Mouse (Mus musculus): ENCODE results near the gene Fig4. TPM values are rescaled to one million over a fixed set of nuclear protein-coding genes. Genes with fewer than 3 reads are reported as not detected.

Fig4 gene
- polyA plus RNA-seq, 1 experiment from 2014 or later: 15.3 TPM

DNA sequence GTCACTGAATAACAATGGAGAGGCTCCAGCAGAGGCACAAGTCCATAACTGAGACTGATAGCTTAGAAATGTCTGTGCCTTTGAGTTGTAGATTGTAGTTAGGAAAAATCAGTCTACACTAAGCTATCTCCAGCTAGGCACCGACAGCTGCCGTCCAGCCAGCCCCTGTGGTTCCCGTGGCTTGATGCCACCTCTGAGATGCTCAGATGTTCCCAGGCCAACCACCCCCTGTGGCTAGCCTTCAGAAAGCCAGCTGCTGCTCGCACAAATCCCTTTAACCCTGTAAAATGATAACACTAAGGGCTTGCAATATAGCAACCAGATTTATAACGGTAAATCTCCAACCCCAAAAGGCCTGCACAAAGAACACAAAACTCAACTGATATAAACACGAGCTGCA lies 22.9 kb downstream of the Fig4 start:
- H3K4me3 ChIP-seq (ENCODE audit: low read length): no peak overlapping the region
- no peak for ATAC-seq (ENCODE audit: low FRiP score, low TSS enrichment)
- 76% methylated on average over 6 of the region's 6 CpGs for WGBS
- no peaks in the 10 kb centered on the region for H3K36me3 ChIP-seq (ENCODE audit: control insufficient read depth, insufficient read depth, low read length)
- no peaks in the 10 kb centered on the region for H3K27me3 ChIP-seq (ENCODE audit: control insufficient read depth, insufficient read depth, low read length)
- H3K9ac ChIP-seq (ENCODE audit: low read depth, low read length): no peak overlapping the region
- H3K4me2 ChIP-seq (replicated peaks; ENCODE audit: low read depth, low read length): no peak overlapping the region
- H3K27ac ChIP-seq (ENCODE audit: low read depth, low read length): no peak overlapping the region
- no peaks in the 10 kb centered on the region for H3K9me3 ChIP-seq (ENCODE audit: control insufficient read depth, low read length)
- H3K4me1 ChIP-seq (ENCODE audit: control insufficient read depth, insufficient read depth, low read length): no peaks in the 10 kb centered on the region

DNA sequence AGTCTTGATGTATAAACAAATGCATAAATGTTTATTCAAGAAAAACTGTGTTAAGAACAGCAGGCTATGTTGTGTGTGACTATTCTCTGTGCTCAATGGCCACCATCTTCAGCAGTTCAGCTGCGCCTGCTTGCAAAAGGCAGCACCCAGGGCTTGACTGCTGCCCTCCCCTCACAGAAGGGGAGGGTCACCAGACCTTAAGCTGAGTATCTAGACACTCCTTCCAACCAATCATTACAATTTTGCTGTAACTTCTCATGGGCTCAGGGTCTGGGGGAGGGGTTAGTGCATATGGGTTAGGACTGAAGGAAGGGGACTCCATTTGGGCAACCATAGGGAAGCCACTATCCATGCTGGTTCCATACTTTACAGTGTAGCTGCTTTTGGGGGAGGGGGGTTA lies 24.3 kb downstream of the Fig4 start:
- no peak for ATAC-seq (ENCODE audit: low FRiP score, low TSS enrichment)
- Histone ChIP-seq H3K4me3 (ENCODE audit: low read length) (no peak overlapping the region), H3K4me2 (replicated peaks; ENCODE audit: low read depth, low read length) (no peak overlapping the region), H3K27ac (ENCODE audit: low read depth, low read length) (no peak overlapping the region), H3K9me3 (ENCODE audit: control insufficient read depth, low read length) (no peaks in the 10 kb centered on the region), H3K4me1 (ENCODE audit: control insufficient read depth, insufficient read depth, low read length) (no peaks in the 10 kb centered on the region), H3K9ac (ENCODE audit: low read depth, low read length) (no peak overlapping the region), H3K27me3 (ENCODE audit: control insufficient read depth, insufficient read depth, low read length) (no peaks in the 10 kb centered on the region), H3K36me3 (ENCODE audit: control insufficient read depth, insufficient read depth, low read length) (no peaks in the 10 kb centered on the region)
- 100% methylated on average over 1 of the region's 1 CpGs for WGBS

DNA sequence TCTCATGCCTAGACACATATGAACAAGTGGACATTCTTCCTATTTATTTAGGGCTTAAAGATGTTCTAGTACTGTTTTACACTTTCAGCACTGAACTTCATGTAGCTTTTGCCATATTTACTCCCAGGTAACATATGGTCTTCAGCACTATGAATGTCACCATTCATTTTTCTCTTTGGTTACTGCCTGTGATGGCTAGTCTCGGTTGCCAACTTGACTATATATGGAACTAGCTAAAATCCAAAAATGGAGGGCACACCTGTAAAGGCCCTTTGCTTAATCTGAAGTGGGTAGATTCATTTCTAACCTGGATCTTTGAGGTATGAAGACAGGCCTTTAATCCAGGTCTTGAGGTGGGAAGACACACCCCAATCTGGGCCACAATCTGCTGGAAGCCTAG lies 28.2 kb downstream of the Fig4 start:
- Histone ChIP-seq H3K4me1 (ENCODE audit: control insufficient read depth, insufficient read depth, low read length) (no peaks in the 10 kb centered on the region), H3K27me3 (ENCODE audit: control insufficient read depth, insufficient read depth, low read length) (no peaks in the 10 kb centered on the region), H3K9me3 (ENCODE audit: control insufficient read depth, low read length) (no peaks in the 10 kb centered on the region), H3K9ac (ENCODE audit: low read depth, low read length) (no peak overlapping the region), H3K27ac (ENCODE audit: low read depth, low read length) (no peak overlapping the region), H3K4me2 (replicated peaks; ENCODE audit: low read depth, low read length) (no peak overlapping the region), H3K4me3 (ENCODE audit: low read length) (no peak overlapping the region), H3K36me3 (ENCODE audit: control insufficient read depth, insufficient read depth, low read length) (no peaks in the 10 kb centered on the region)
- no peak for ATAC-seq (ENCODE audit: low FRiP score, low TSS enrichment)
- WGBS: 82% methylated on average over 1 of the region's 1 CpGs

DNA sequence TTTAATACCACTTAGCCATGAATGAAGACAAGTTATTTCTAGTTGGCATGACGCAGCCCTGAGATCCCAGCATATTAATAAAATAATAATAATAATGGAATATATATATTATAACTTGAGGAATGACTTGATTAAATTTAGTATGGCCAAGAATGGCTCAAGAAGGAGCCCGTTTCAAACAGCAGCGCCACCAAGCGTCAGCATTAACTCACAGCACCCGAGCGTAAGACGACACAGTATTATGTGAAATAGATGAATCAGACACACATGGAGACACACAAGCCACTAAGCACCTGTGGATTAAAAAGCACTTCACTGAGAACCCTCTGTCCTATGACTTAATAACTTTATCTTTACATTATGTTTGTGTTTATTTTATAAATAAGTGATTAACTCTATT lies 31.2 kb downstream of the Fig4 start:
- no peak for ATAC-seq (ENCODE audit: low FRiP score, low TSS enrichment)
- 55% methylated on average over 7 of the region's 7 CpGs for WGBS
- no peak overlapping the region for H3K9ac ChIP-seq (ENCODE audit: low read depth, low read length)
- H3K4me1 ChIP-seq (ENCODE audit: control insufficient read depth, insufficient read depth, low read length): no peaks in the 10 kb centered on the region
- no peak overlapping the region for H3K27ac ChIP-seq (ENCODE audit: low read depth, low read length)
- no peaks in the 10 kb centered on the region for H3K9me3 ChIP-seq (ENCODE audit: control insufficient read depth, low read length)
- H3K27me3 ChIP-seq (ENCODE audit: control insufficient read depth, insufficient read depth, low read length): no peaks in the 10 kb centered on the region
- no peak overlapping the region for H3K4me3 ChIP-seq (ENCODE audit: low read length)
- no peaks in the 10 kb centered on the region for H3K36me3 ChIP-seq (ENCODE audit: control insufficient read depth, insufficient read depth, low read length)
- H3K4me2 ChIP-seq (replicated peaks; ENCODE audit: low read depth, low read length): no peak overlapping the region

DNA sequence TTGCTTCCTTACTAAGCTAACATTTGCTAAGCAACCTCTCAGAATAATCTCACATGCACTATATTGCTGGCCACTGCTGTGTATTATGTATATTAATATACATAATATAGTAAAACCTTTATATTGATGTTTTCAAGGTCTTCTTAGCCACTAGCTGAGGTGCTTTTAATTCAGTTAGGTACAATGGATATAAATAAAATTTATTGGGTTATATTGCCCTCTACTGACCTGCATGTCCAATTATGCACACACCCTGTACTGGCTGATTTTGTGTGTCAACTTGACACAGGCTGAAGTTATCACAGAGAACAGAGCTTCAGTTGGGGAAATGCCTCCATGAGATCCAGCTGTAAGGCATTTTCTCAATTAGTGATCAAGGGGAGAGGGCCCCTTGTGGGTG lies 41.2 kb downstream of the Fig4 start:
- H3K4me3 ChIP-seq (ENCODE audit: low read length): no peak overlapping the region
- no peak overlapping the region for H3K9ac ChIP-seq (ENCODE audit: low read depth, low read length)
- H3K4me1 ChIP-seq (ENCODE audit: control insufficient read depth, insufficient read depth, low read length): 0 out of 2 replicates have a peak, but pooled peaks cover 3% of the 10 kb centered on the region
- no peak overlapping the region for H3K4me2 ChIP-seq (replicated peaks; ENCODE audit: low read depth, low read length)
- ATAC-seq (ENCODE audit: low FRiP score, low TSS enrichment): no peak
- no peaks in the 10 kb centered on the region for H3K36me3 ChIP-seq (ENCODE audit: control insufficient read depth, insufficient read depth, low read length)
- no peaks in the 10 kb centered on the region for H3K9me3 ChIP-seq (ENCODE audit: control insufficient read depth, low read length)
- H3K27me3 ChIP-seq (ENCODE audit: control insufficient read depth, insufficient read depth, low read length): no peaks in the 10 kb centered on the region
- no peak overlapping the region for H3K27ac ChIP-seq (ENCODE audit: low read depth, low read length)

DNA sequence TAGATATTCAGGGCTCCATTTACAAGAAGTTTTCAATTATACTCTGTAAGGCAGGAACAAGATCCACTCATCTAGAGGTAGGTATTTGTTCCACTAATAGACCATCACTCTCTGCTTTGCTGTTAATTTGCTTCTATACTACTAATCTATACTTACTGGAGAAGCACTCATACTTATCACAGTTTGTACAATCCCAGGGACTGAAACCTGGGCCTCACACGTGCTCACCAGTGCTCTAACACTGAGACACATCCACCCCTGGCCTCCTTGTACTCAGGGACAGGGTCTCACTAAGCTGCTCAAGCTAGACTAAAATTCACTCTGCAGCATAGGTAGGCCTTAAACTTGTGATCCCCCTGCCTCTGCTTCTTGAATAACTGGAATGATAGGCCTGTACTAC lies 41.8 kb downstream of the Fig4 start:
- H3K4me3 ChIP-seq (ENCODE audit: low read length): no peak overlapping the region
- no peaks in the 10 kb centered on the region for H3K9me3 ChIP-seq (ENCODE audit: control insufficient read depth, low read length)
- 48% methylated on average over 1 of the region's 1 CpGs for WGBS
- H3K4me2 ChIP-seq (replicated peaks; ENCODE audit: low read depth, low read length): no peak overlapping the region
- H3K4me1 ChIP-seq (ENCODE audit: control insufficient read depth, insufficient read depth, low read length): 0 out of 2 replicates have a peak, but pooled peaks cover 3% of the 10 kb centered on the region
- no peaks in the 10 kb centered on the region for H3K36me3 ChIP-seq (ENCODE audit: control insufficient read depth, insufficient read depth, low read length)
- H3K27ac ChIP-seq (ENCODE audit: low read depth, low read length): no peak overlapping the region
- no peak for ATAC-seq (ENCODE audit: low FRiP score, low TSS enrichment)
- no peak overlapping the region for H3K9ac ChIP-seq (ENCODE audit: low read depth, low read length)
- H3K27me3 ChIP-seq (ENCODE audit: control insufficient read depth, insufficient read depth, low read length): no peaks in the 10 kb centered on the region

DNA sequence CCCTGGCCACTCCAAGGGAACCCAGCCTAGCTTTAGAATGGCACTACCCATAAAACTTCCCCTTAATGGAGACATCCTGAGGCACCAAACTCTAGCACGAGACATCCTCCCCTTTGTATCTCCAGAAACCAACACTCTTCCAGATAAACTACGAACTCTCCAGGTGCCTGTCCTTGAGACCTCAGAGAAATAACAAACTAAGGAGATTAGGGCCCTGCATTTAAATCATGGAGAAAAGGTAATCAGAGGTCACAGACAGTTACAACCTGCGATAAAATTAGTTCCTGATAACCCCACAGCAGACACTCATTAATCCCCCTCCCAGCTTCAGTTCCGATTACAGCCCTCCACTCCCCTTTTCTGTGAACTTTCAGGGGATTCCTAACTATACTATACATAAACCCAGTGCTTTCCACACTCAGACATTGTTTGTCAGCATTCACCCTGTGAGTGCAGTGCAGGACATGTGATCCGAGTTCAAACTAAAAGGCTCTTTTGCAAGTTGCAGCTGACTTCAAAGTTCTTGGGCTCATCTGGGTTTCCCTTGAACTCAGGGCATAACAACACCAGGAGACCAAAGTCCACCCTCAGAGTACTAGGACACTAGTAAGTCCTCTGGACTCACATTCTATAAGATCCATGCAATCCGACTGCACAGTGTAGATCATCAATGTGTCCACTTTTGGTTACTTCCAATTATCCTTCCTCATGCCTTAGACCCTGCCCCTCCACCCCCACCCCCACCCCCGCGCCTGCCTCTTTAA lies 42.6 kb downstream of the Fig4 start:
- no peak overlapping the region for H3K9ac ChIP-seq (ENCODE audit: low read depth, low read length)
- no peaks in the 10 kb centered on the region for H3K36me3 ChIP-seq (ENCODE audit: control insufficient read depth, insufficient read depth, low read length)
- ATAC-seq (ENCODE audit: low FRiP score, low TSS enrichment): no peak
- 0 out of 2 replicates have a peak, but pooled peaks cover 3% of the 10 kb centered on the region for H3K4me1 ChIP-seq (ENCODE audit: control insufficient read depth, insufficient read depth, low read length)
- no peaks in the 10 kb centered on the region for H3K9me3 ChIP-seq (ENCODE audit: control insufficient read depth, low read length)
- no peaks in the 10 kb centered on the region for H3K27me3 ChIP-seq (ENCODE audit: control insufficient read depth, insufficient read depth, low read length)
- H3K4me3 ChIP-seq (ENCODE audit: low read length): no peak overlapping the region
- 37% methylated on average over 8 of the region's 8 CpGs for WGBS
- no peak overlapping the region for H3K27ac ChIP-seq (ENCODE audit: low read depth, low read length)
- H3K4me2 ChIP-seq (replicated peaks; ENCODE audit: low read depth, low read length): no peak overlapping the region

DNA sequence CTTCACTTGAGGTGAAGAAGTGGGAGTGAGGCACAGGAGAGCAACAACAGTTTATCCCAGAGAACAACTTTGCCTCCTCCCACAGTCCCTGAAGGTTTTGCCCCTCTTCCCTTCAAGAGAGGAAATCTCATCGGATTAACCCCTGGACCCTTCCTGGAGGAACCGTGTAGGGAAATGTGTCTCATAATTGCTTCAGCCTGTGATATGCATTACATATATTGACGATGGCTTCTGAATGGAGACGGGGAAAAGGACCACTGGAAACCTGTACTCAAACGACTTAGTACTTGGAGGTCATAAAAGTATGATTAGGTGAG lies 52.4 kb downstream of the Fig4 start:
- no peaks in the 10 kb centered on the region for H3K36me3 ChIP-seq (ENCODE audit: control insufficient read depth, insufficient read depth, low read length)
- no peak for ATAC-seq (ENCODE audit: low FRiP score, low TSS enrichment)
- no peak overlapping the region for H3K4me2 ChIP-seq (replicated peaks; ENCODE audit: low read depth, low read length)
- no peaks in the 10 kb centered on the region for H3K9me3 ChIP-seq (ENCODE audit: control insufficient read depth, low read length)
- H3K4me1 ChIP-seq (ENCODE audit: control insufficient read depth, insufficient read depth, low read length): no peaks in the 10 kb centered on the region
- WGBS: 60% methylated on average over 5 of the region's 5 CpGs
- H3K4me3 ChIP-seq (ENCODE audit: low read length): no peak overlapping the region
- no peak overlapping the region for H3K9ac ChIP-seq (ENCODE audit: low read depth, low read length)
- H3K27ac ChIP-seq (ENCODE audit: low read depth, low read length): no peak overlapping the region
- no peaks in the 10 kb centered on the region for H3K27me3 ChIP-seq (ENCODE audit: control insufficient read depth, insufficient read depth, low read length)

DNA sequence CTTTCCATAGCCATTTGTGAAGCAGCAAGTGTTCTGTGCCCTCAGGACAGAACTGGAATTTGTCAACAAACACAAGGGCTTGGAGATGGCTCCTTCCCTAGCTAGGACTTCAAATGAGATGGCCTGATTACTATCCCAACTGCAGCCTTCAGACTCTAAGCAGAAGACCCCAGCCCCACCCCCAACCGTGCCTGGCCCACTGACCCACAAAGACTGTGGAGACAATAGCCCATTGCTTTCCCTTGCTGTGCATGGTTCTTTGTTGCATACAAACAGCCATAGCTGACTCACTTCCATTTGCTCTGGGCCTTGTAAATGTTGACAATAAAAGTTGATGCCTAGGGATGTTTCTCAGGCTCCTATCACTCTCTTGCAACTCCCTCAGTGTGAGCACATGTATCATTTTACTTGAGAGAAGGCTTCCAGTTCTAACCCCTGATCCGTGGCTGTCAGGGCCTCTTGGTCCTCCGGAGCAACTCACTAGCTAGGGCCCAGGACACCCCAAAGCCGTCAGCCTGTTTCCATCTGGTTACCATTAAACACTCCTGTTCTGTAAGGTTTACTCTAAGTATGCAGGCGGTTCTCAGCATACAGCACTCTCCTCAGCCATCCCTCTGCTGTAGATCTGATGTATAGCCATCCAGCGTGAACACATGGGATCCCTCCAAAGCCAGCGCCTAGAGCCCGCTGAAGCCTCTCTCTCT lies 52.9 kb downstream of the Fig4 start:
- Histone ChIP-seq H3K4me2 (replicated peaks; ENCODE audit: low read depth, low read length) (no peak overlapping the region), H3K27me3 (ENCODE audit: control insufficient read depth, insufficient read depth, low read length) (no peaks in the 10 kb centered on the region), H3K9ac (ENCODE audit: low read depth, low read length) (no peak overlapping the region), H3K9me3 (ENCODE audit: control insufficient read depth, low read length) (no peaks in the 10 kb centered on the region), H3K27ac (ENCODE audit: low read depth, low read length) (no peak overlapping the region), H3K4me1 (ENCODE audit: control insufficient read depth, insufficient read depth, low read length) (no peaks in the 10 kb centered on the region), H3K4me3 (ENCODE audit: low read length) (no peak overlapping the region), H3K36me3 (ENCODE audit: control insufficient read depth, insufficient read depth, low read length) (no peaks in the 10 kb centered on the region)
- WGBS: 44% methylated on average over 8 of the region's 8 CpGs
- no peak for ATAC-seq (ENCODE audit: low FRiP score, low TSS enrichment)

Data from kidney, embryonic 14.5 days (tissue).